Comparison of ENCODE assay signal across 9 mouse cellular contexts in genomic region chr10:79858416-79859074, GRCm38 (mm10). TPM values are rescaled to one million over a fixed set of nuclear protein-coding genes. Genes with fewer than 3 reads are reported as not detected.
A peak's percentile ranks its signal among the peaks of the same experiment; 100 is the strongest.
DNase-seq lines count a peak whose midpoint lies in the region; ATAC-seq and TF ChIP-seq lines count a peak whose summit lies in the region.
"Had no signal": no experiment of that assay in that cellular context is flagged by ENCODE, and none has a peak within 500 bp of the region (broad histone marks: within the 10 kb centered on the region; RNA-seq: fewer than 3 reads in every experiment).

No protein-coding gene starts in this region.

- DNase-seq in adrenal gland, adult 2 months: peak; percentile 75
- no peak for DNase-seq in adrenal gland, postnatal 4 days (ENCODE audit: low spot score in 2 of 2)
- peak; percentile 71 to 84 for DNase-seq in adrenal gland, postnatal 36 days
- peak; percentile 70 to 73 for DNase-seq in frontal cortex, postnatal 36 days (ENCODE audit: low spot score in 2 of 2)
- DNase-seq in limb, embryonic 10.5 days (ENCODE audit: low spot score): no peak
- DNase-seq in spleen, postnatal 14 days (ENCODE audit: low spot score in 2 of 2): no peak

- H3K36me3 ChIP-seq in intestine, postnatal 0 days (ENCODE audit: control insufficient read depth, insufficient read depth): peaks cover 63% of the 10 kb centered on the region
- H3K36me3 ChIP-seq in limb, embryonic 10.5 days: peaks cover 78% of the 10 kb centered on the region
- H3K36me3 ChIP-seq in midbrain, embryonic 16.5 days (ENCODE audit: control insufficient read depth, insufficient read depth, low read length): peaks cover 37% of the 10 kb centered on the region

- no peak overlapping the region for H3K9ac ChIP-seq in intestine, postnatal 0 days (ENCODE audit: low read depth, low read length)
- H3K9ac ChIP-seq in midbrain, embryonic 16.5 days (ENCODE audit: low read depth, low read length): 0 out of 2 replicates have a peak overlapping the region, but pooled peaks have one; percentile 28

- peak overlapping the region; percentile 90 for H3K4me2 ChIP-seq in intestine, postnatal 0 days (replicated peaks; ENCODE audit: low read depth)
- peak overlapping the region; percentile 98 for H3K4me2 ChIP-seq in midbrain, embryonic 16.5 days (ENCODE audit: low read length)

- H3K9me3 ChIP-seq in intestine, postnatal 0 days (ENCODE audit: control insufficient read depth): no peaks in the 10 kb centered on the region
- H3K9me3 ChIP-seq in limb, embryonic 10.5 days (replicated peaks): no peaks in the 10 kb centered on the region
- H3K9me3 ChIP-seq in midbrain, embryonic 16.5 days (replicated peaks; ENCODE audit: control insufficient read depth, low read length, poor library complexity, severe bottlenecking): no peaks in the 10 kb centered on the region

- H3K4me3 ChIP-seq in intestine, postnatal 0 days (ENCODE audit: low read depth, low read length): no peak overlapping the region
- peak overlapping the region; percentile 99; the same call in 1 of the 2 replicates for H3K4me3 ChIP-seq in limb, embryonic 10.5 days
- H3K4me3 ChIP-seq in midbrain, embryonic 16.5 days (ENCODE audit: low read depth, low read length): no peak overlapping the region

- no peak for ATAC-seq in intestine, postnatal 0 days
- no peak for ATAC-seq in midbrain, embryonic 16.5 days

- no peak for TF ChIP-seq CTCF in intestine, postnatal 0 days (IDR thresholded peaks at IDR 0.05; ENCODE audit: low read depth)

- H3K27ac ChIP-seq in intestine, postnatal 0 days (ENCODE audit: low read depth, low read length): peak overlapping the region; percentile 31; the same call in 1 of the 2 replicates
- H3K27ac ChIP-seq in limb, embryonic 10.5 days: no peak overlapping the region
- H3K27ac ChIP-seq in midbrain, embryonic 16.5 days (ENCODE audit: low read length): peak overlapping the region; percentile 31; the same call in 1 of the 2 replicates

- 20% methylated on average over 16 of the region's 17 CpGs for WGBS in intestine, postnatal 0 days
- WGBS in limb, embryonic 10.5 days: 83% methylated on average over 17 of the region's 17 CpGs
- 45% methylated on average over 17 of the region's 17 CpGs for WGBS in midbrain, embryonic 16.5 days

- H3K27me3 ChIP-seq in intestine, postnatal 0 days (replicated peaks; ENCODE audit: control insufficient read depth, insufficient read depth, low read length): no peaks in the 10 kb centered on the region
- no peaks in the 10 kb centered on the region for H3K27me3 ChIP-seq in limb, embryonic 10.5 days (ENCODE audit: low read depth, poor library complexity, severe bottlenecking)
- no peaks in the 10 kb centered on the region for H3K27me3 ChIP-seq in midbrain, embryonic 16.5 days (ENCODE audit: control insufficient read depth, insufficient read depth, low read depth, low read length)

- H3K4me1 ChIP-seq in intestine, postnatal 0 days (replicated peaks; ENCODE audit: control insufficient read depth, insufficient read depth, low read length): 0 out of 2 replicates have a peak, but pooled peaks cover 5% of the 10 kb centered on the region
- H3K4me1 ChIP-seq in limb, embryonic 10.5 days: peaks cover 47% of the 10 kb centered on the region
- H3K4me1 ChIP-seq in midbrain, embryonic 16.5 days (ENCODE audit: control insufficient read depth, insufficient read depth, low read length): peaks cover 33% of the 10 kb centered on the region

RNA-seq across cellular contexts. Expression of gene Ptbp1, which starts 4.3 kb away (rescaled TPM):
- 100 to 1,000 TPM; 217 to 332 TPM for total RNA-seq in adrenal gland, adult 2 months (2021)
- 175 and 259 TPM in 2 replicates for polyA plus RNA-seq in adrenal gland, adult 2 months (2012; rRNA removed)
- 100 to 1,000 TPM; 344 to 389 TPM for total RNA-seq in adrenal gland, postnatal 4 days (2021)
- 100 to 1,000 TPM; 257 to 299 TPM for total RNA-seq in adrenal gland, postnatal 36 days (2021)
- 86.9 and 92.2 TPM in 2 replicates for polyA plus RNA-seq in intestine, postnatal 0 days (2015; fragmentation: Nextera tagmentation; extraction: Ambion mirVana)
- polyA plus RNA-seq in limb, embryonic 10.5 days (2016; fragmentation: Nextera tagmentation; extraction: Ambion mirVana): 485 and 494 TPM in 2 replicates
- 58.8 and 65.1 TPM in 2 replicates for polyA plus RNA-seq in midbrain, embryonic 16.5 days (2015; fragmentation: Nextera tagmentation; extraction: Ambion mirVana)

RNA-seq across cellular contexts. Expression of gene Prtn3, which starts 15.7 kb away (rescaled TPM):
- total RNA-seq in adrenal gland, adult 2 months (2021): under 1 TPM; 0.62 to 0.63 TPM
- polyA plus RNA-seq in adrenal gland, adult 2 months (2012; rRNA removed): 3.4 and 4.1 TPM in 2 replicates
- 1 to 10 TPM; 2.2 to 7.0 TPM for total RNA-seq in adrenal gland, postnatal 4 days (2021)
- total RNA-seq in adrenal gland, postnatal 36 days (2021): under 1 TPM; 0.50 to 0.56 TPM
- polyA plus RNA-seq in intestine, postnatal 0 days (2015; fragmentation: Nextera tagmentation; extraction: Ambion mirVana): 1.1 TPM in 2 replicates
- 9.1 and 15.3 TPM in 2 replicates for polyA plus RNA-seq in limb, embryonic 10.5 days (2016; fragmentation: Nextera tagmentation; extraction: Ambion mirVana)
- polyA plus RNA-seq in midbrain, embryonic 16.5 days (2015; fragmentation: Nextera tagmentation; extraction: Ambion mirVana): 12.5 and 12.7 TPM in 2 replicates
- polyA plus RNA-seq: C2C12 had no signal

RNA-seq across cellular contexts. Expression of gene Plppr3, which starts 15.9 kb away (rescaled TPM):
- 1 to 10 TPM; 1.2 to 2.2 TPM for total RNA-seq in adrenal gland, adult 2 months (2021)
- 4.2 and 4.6 TPM in 2 replicates for polyA plus RNA-seq in adrenal gland, adult 2 months (2012; rRNA removed)
- total RNA-seq in adrenal gland, postnatal 4 days (2021): 10 to 100 TPM in 1 of 2 experiments, 1 to 10 TPM in 1; 8.6 to 14.8 TPM
- under 1 TPM; 0.16 to 0.50 TPM for total RNA-seq in adrenal gland, postnatal 36 days (2021)
- polyA plus RNA-seq in intestine, postnatal 0 days (2015; fragmentation: Nextera tagmentation; extraction: Ambion mirVana): 6.2 and 7.2 TPM in 2 replicates
- 108 and 140 TPM in 2 replicates for polyA plus RNA-seq in limb, embryonic 10.5 days (2016; fragmentation: Nextera tagmentation; extraction: Ambion mirVana)
- polyA plus RNA-seq in midbrain, embryonic 16.5 days (2015; fragmentation: Nextera tagmentation; extraction: Ambion mirVana): 471 and 472 TPM in 2 replicates

RNA-seq across cellular contexts. Expression of gene Elane, which starts 27.5 kb away (rescaled TPM):
- under 1 TPM; 0.49 to 0.79 TPM for total RNA-seq in adrenal gland, adult 2 months (2021)
- polyA plus RNA-seq in adrenal gland, adult 2 months (2012; rRNA removed): 0.34 and 1.1 TPM in 2 replicates
- total RNA-seq in adrenal gland, postnatal 4 days (2021): 1 to 10 TPM in 1 of 2 experiments, under 1 TPM in 1; 0.92 to 5.7 TPM
- total RNA-seq in adrenal gland, postnatal 36 days (2021): under 1 TPM; 0.30 to 0.33 TPM
- not detected in 2 replicates for polyA plus RNA-seq in intestine, postnatal 0 days (2015; fragmentation: Nextera tagmentation; extraction: Ambion mirVana)
- not detected in 2 replicates for polyA plus RNA-seq in limb, embryonic 10.5 days (2016; fragmentation: Nextera tagmentation; extraction: Ambion mirVana)
- not detected in 2 replicates for polyA plus RNA-seq in midbrain, embryonic 16.5 days (2015; fragmentation: Nextera tagmentation; extraction: Ambion mirVana)
- polyA plus RNA-seq: C2C12 had no signal

RNA-seq across cellular contexts. Expression of gene Cfd, which starts 32.1 kb away (rescaled TPM):
- total RNA-seq in adrenal gland, adult 2 months (2021): 1,000 to 10,000 TPM; 2,358 to 4,405 TPM
- 4,988 and 13,425 TPM in 2 replicates for polyA plus RNA-seq in adrenal gland, adult 2 months (2012; rRNA removed)
- 10 to 100 TPM; 13.7 to 25.6 TPM for total RNA-seq in adrenal gland, postnatal 4 days (2021)
- total RNA-seq in adrenal gland, postnatal 36 days (2021): 1,000 to 10,000 TPM; 1,484 to 1,596 TPM
- not detected in 2 replicates for polyA plus RNA-seq in intestine, postnatal 0 days (2015; fragmentation: Nextera tagmentation; extraction: Ambion mirVana)
- polyA plus RNA-seq in limb, embryonic 10.5 days (2016; fragmentation: Nextera tagmentation; extraction: Ambion mirVana): not detected in 2 replicates
- 0.20 TPM in 1 of 2 replicates, not detected in the other for polyA plus RNA-seq in midbrain, embryonic 16.5 days (2015; fragmentation: Nextera tagmentation; extraction: Ambion mirVana)
- polyA plus RNA-seq: C2C12 had no signal

Comparison
In these comparisons a context has a peak if more than half of its experiments do, and no peak if none do; other contexts are left out.
1. DNase-seq: peak in adrenal gland, adult 2 months (single experiment), adrenal gland, postnatal 36 days (2 of 2) and frontal cortex, postnatal 36 days (2 of 2); none in adrenal gland, postnatal 4 days (0 of 2), limb, embryonic 10.5 days (single experiment) and spleen, postnatal 14 days (0 of 2).
2. RNA of gene Plppr3, which starts 15.9 kb away (polyA plus RNA-seq): 471 to 472 TPM in midbrain, embryonic 16.5 days and 108 to 140 TPM in limb, embryonic 10.5 days; 6.2 to 7.2 TPM in intestine, postnatal 0 days and 4.2 to 4.6 TPM in adrenal gland, adult 2 months; every median in the first group is over 10 times any median in the second.